Mouse (Mus musculus) left cerebral cortex, adult 8-10 months (tissue): ENCODE results near the gene Gng10. TPM values are rescaled to one million over a fixed set of nuclear protein-coding genes. Genes with fewer than 3 reads are reported as not detected.

Source experiments
- DNase-seq, 2 experiments: peaks; one replicate each; pipeline ENCODE4 v3.0.0; 2022; ENCODE audit warnings: low spot score in 2 of 2
- total RNA-seq, 4 experiments: library from RNA; stranded (reverse); gene quantifications; 2 replicates each; pipeline ENCODE4 v1.2.4; 2022

Gng10 gene
- 10 to 100 TPM; 63.7 to 72.9 (median 66.3) TPM for total RNA-seq

GRCm38 (mm10) chr4:59034918-59035785 is at the start of gene Gng10:
TSS of gene Gng10 (plus strand) at chr4:59035088.
- DNase-seq, result peak; percentile 52 to 54

GRCm38 (mm10) chr4:58985157-58985648 is 49.7 kb upstream of the Gng10 start:
- peak in 1 of 2 experiments; percentile 71 for DNase-seq

- peak; percentile 66 to 70 for DNase-seq
Observed at GRCm38 (mm10) chr4:58986540-58987190, 48.2 kb upstream of the Gng10 start, which contains the start of gene Ptgr1. TSS of gene Ptgr1 (minus strand) at chr4:58987119.

GRCm38 (mm10) chr4:58989303-58989898 is 45.5 kb upstream of the Gng10 start:
- DNase-seq, result no peak

- no peak for DNase-seq
Observed at GRCm38 (mm10) chr4:58990609-58991434, 44.1 kb upstream of the Gng10 start.

- DNase-seq, result no peak
Observed at GRCm38 (mm10) chr4:58992195-58992594, 42.7 kb upstream of the Gng10 start.

GRCm38 (mm10) chr4:58994762-58995161 is 40.1 kb upstream of the Gng10 start, which contains the start of gene Dnajc25:
TSS of gene Dnajc25 (plus strand) at chr4:58995062.
- no peak for DNase-seq

- no peak for DNase-seq
Observed at GRCm38 (mm10) chr4:58995251-58995693, 39.6 kb upstream of the Gng10 start.

GRCm38 (mm10) chr4:58997081-58997480 is 37.8 kb upstream of the Gng10 start:
- no peak for DNase-seq

GRCm38 (mm10) chr4:58998688-58999087 is 36.2 kb upstream of the Gng10 start:
- DNase-seq, result no peak

- DNase-seq, result peak; percentile 20 to 67
Observed at GRCm38 (mm10) chr4:58999686-59000085, 35.2 kb upstream of the Gng10 start.

- no peak for DNase-seq
Observed at GRCm38 (mm10) chr4:59000614-59001013, 34.3 kb upstream of the Gng10 start.

GRCm38 (mm10) chr4:59002948-59003805 is 31.7 kb upstream of the Gng10 start, which contains the start of gene Gm20503:
TSS of gene Gm20503 (plus strand) at chr4:59003210.
- peak; percentile 71 to 88 for DNase-seq

- DNase-seq, result no peak
Observed at GRCm38 (mm10) chr4:59003806-59004200, 31.1 kb upstream of the Gng10 start.

- DNase-seq, result no peak
Observed at GRCm38 (mm10) chr4:59006211-59006610, 28.7 kb upstream of the Gng10 start.

GRCm38 (mm10) chr4:59007016-59007415 is 27.9 kb upstream of the Gng10 start:
- no peak for DNase-seq

- DNase-seq, result no peak
Observed at GRCm38 (mm10) chr4:59007974-59008373, 26.9 kb upstream of the Gng10 start.

- no peak for DNase-seq
Observed at GRCm38 (mm10) chr4:59009186-59009585, 25.7 kb upstream of the Gng10 start.

GRCm38 (mm10) chr4:59009696-59010095 is 25.2 kb upstream of the Gng10 start:
- DNase-seq, result no peak

- no peak for DNase-seq
Observed at GRCm38 (mm10) chr4:59011446-59011845, 23.4 kb upstream of the Gng10 start.
